Mouse (Mus musculus) hindbrain, postnatal 0 days (tissue): ENCODE measurements at regions not wholly inside any gene's neighbourhood (a gene's known extent, or its start where the extent isn't known, plus 50 kb on each side); places are given as distances from the start of the nearest gene placed in this dataset.

Source experiments
- ATAC-seq: fragments of 200-750 bp; cut with Nextera tagmentation; 2 replicates; pipeline ENCODE4 v1.8.0; 2017; ENCODE audit warnings: mild to moderate bottlenecking, moderate TSS enrichment, moderate library complexity
- DNase-seq: peaks from one replicate; pipeline ENCODE4 v3.0.0-alpha.2; 2015; ENCODE audit warnings: low spot score
- H3K27ac ChIP-seq: fragments of 300-500 bp; sonication (generic); 2 replicates; pipeline ENCODE4 v1.5.1; 2014; ENCODE audit warnings: mild to moderate bottlenecking
- H3K27me3 ChIP-seq: fragments of 300-500 bp; sonication (generic); 2 replicates; pipeline ENCODE4 v1.6.1; 2014; ENCODE audit warnings: low read length, mixed read lengths; ENCODE audit not compliant: insufficient read depth
- H3K36me3 ChIP-seq: fragments of 300-500 bp; sonication (generic); 2 replicates; pipeline ENCODE4 v1.6.1; 2014; ENCODE audit warnings: low read length, mixed read lengths; ENCODE audit not compliant: insufficient read depth
- H3K4me1 ChIP-seq: fragments of 300-500 bp; sonication (generic); 2 replicates; pipeline ENCODE4 v1.6.1; 2014; ENCODE audit warnings: antibody characterized with exemption, low read length, mixed read lengths; ENCODE audit not compliant: insufficient read depth
- H3K4me2 ChIP-seq: fragments of 300-500 bp; sonication (generic); 2 replicates; pipeline ENCODE4 v1.6.1; 2014; ENCODE audit warnings: low read depth, mild to moderate bottlenecking, low read length, moderate library complexity, mixed read lengths
- H3K4me3 ChIP-seq: fragments of 300-500 bp; sonication (generic); 2 replicates; pipeline ENCODE4 v1.5.1; 2014; ENCODE audit warnings: low read length
- H3K9ac ChIP-seq: fragments of 300-500 bp; sonication (generic); replicated peaks from 2 replicates; pipeline ENCODE4 v1.6.1; 2014; ENCODE audit warnings: mild to moderate bottlenecking, low read length, moderate library complexity, mixed read lengths
- H3K9me3 ChIP-seq: fragments of 300-500 bp; sonication (generic); 2 replicates; pipeline ENCODE4 v1.6.1; 2016; ENCODE audit warnings: low read length, mixed read lengths
- CTCF ChIP-seq: IDR thresholded peaks from 2 replicates; pipeline ENCODE4 v1.5.1; 2016; ENCODE audit warnings: antibody characterized with exemption, control low read depth, low read depth
- WGBS: fragments of 180-500 bp; shearing (Covaris S2); extraction: QIAGEN DNeasy Blood & Tissue Kit; methylation state at CpG from one replicate; pipeline ENCODE4 v1.1.7; 2014; 5-methylcytosine and 5-hydroxymethylcytosine counted together

GRCm38 (mm10) chr4:31411770-31412525 is 551.9 kb upstream of the Map3k7 start:
- no peak for ATAC-seq
- H3K36me3 ChIP-seq = no peaks in the 10 kb centered on the region
- no peak for DNase-seq
- TF ChIP-seq CTCF = no peak
- H3K4me3 ChIP-seq = no peak overlapping the region
- no peaks in the 10 kb centered on the region for H3K27me3 ChIP-seq
- WGBS = 83% methylated on average over 9 of the region's 9 CpGs
- H3K9me3 ChIP-seq = no peaks in the 10 kb centered on the region
- H3K4me2 ChIP-seq = no peak overlapping the region
- H3K27ac ChIP-seq = no peak overlapping the region
- no peaks in the 10 kb centered on the region for H3K4me1 ChIP-seq
- H3K9ac ChIP-seq = no peak overlapping the region

- H3K4me3 ChIP-seq = no peak overlapping the region
- no peak overlapping the region for H3K27ac ChIP-seq
- DNase-seq (no peak), ATAC-seq (no peak)
- WGBS = 94% methylated on average over 4 of the region's 4 CpGs
- H3K36me3 ChIP-seq = no peaks in the 10 kb centered on the region
- no peak for TF ChIP-seq CTCF
- H3K9ac ChIP-seq = no peak overlapping the region
- H3K4me2 ChIP-seq = no peak overlapping the region
- H3K4me1 ChIP-seq = no peaks in the 10 kb centered on the region
- no peaks in the 10 kb centered on the region for H3K27me3 ChIP-seq
- H3K9me3 ChIP-seq = no peaks in the 10 kb centered on the region
Observed at GRCm38 (mm10) chr4:31417161-31417560, 546.7 kb upstream of the Map3k7 start.

GRCm38 (mm10) chr4:31419240-31419639 is 544.7 kb upstream of the Map3k7 start:
- H3K27me3 ChIP-seq = no peaks in the 10 kb centered on the region
- H3K9ac ChIP-seq = no peak overlapping the region
- WGBS = 8% methylated on average over 6 of the region's 6 CpGs
- DNase-seq (peak; percentile 92), ATAC-seq (peak; percentile 79)
- H3K4me2 ChIP-seq = no peak overlapping the region
- TF ChIP-seq CTCF = peak; percentile 89
- H3K27ac ChIP-seq = no peak overlapping the region
- H3K36me3 ChIP-seq = no peaks in the 10 kb centered on the region
- no peak overlapping the region for H3K4me3 ChIP-seq
- no peaks in the 10 kb centered on the region for H3K9me3 ChIP-seq
- H3K4me1 ChIP-seq = no peaks in the 10 kb centered on the region

DNA sequence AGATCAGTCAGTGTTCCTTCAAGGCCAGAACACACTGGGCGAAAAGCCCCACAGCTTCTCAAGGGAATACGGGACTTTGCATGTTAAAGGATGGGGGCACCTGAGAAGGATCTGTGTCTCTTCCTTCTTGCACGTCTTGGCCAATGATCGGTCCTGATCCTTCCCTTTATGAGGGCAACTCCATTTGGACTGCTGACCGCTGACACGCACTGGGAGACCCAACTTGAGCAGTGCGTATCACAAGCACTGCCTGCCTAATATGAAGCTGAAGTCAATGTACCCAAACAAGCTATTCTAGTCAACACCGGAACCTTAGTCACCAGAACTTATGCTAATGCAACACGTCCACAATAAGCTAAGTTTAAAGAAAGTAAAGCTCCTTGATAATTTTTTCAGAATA is 543.7 kb upstream of the Map3k7 start:
- 88% methylated on average over 9 of the region's 9 CpGs for WGBS
- Histone ChIP-seq H3K4me2 (no peak overlapping the region), H3K4me3 (no peak overlapping the region), H3K9me3 (no peaks in the 10 kb centered on the region), H3K4me1 (no peaks in the 10 kb centered on the region), H3K27ac (no peak overlapping the region), H3K36me3 (no peaks in the 10 kb centered on the region), H3K27me3 (no peaks in the 10 kb centered on the region), H3K9ac (no peak overlapping the region)
- ATAC-seq (no peak), DNase-seq (no peak)
- TF ChIP-seq CTCF = no peak

DNA sequence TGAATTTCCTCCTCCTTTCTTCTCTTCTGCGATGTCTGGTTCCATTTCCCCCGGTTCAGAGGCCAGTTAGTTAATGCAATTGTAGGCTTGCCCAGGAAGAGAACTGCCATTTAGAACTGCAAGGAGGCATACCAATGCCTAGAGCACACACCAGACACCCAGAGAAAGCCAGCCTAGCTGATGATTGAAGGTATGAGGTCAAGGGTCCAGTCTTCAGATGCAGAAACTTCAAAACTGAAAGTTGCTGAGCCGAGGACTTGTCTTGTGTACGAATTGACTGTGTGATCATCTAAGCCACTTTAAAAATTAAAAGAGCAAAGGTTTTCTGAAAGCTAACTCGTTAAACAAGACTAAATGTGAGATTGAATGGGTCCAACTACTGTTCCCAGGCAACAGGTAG is 542.5 kb upstream of the Map3k7 start:
- H3K27ac ChIP-seq = no peak overlapping the region
- H3K4me2 ChIP-seq = no peak overlapping the region
- no peaks in the 10 kb centered on the region for H3K36me3 ChIP-seq
- no peaks in the 10 kb centered on the region for H3K9me3 ChIP-seq
- no peak overlapping the region for H3K9ac ChIP-seq
- DNase-seq = no peak
- WGBS = 80% methylated on average over 5 of the region's 5 CpGs
- no peak overlapping the region for H3K4me3 ChIP-seq
- TF ChIP-seq CTCF = no peak
- H3K27me3 ChIP-seq = no peaks in the 10 kb centered on the region
- no peak for ATAC-seq
- no peaks in the 10 kb centered on the region for H3K4me1 ChIP-seq

DNA sequence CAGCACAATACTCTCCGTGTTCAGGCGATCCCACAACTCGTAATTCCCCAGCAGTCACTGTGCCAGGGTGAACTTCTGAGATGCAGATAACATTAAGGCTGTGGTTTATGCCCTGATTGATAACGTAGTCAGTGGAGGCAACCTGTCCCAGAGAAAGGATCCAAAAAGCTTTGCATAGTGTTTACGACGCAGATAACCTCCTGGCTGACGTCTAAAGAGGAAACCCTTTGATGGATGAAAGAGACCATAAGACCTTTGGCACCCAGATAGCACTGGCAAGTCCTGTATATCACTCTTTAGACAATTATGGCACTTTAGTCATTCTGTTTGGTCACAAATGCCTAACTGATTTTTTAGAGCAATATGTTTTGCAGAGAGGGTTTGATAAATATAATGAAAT is 538.8 kb upstream of the Map3k7 start:
- no peaks in the 10 kb centered on the region for H3K27me3 ChIP-seq
- DNase-seq (no peak), ATAC-seq (no peak)
- no peaks in the 10 kb centered on the region for H3K36me3 ChIP-seq
- WGBS = 61% methylated on average over 7 of the region's 7 CpGs
- no peak overlapping the region for H3K4me2 ChIP-seq
- TF ChIP-seq CTCF = no peak
- H3K9me3 ChIP-seq = no peaks in the 10 kb centered on the region
- H3K4me3 ChIP-seq = no peak overlapping the region
- H3K27ac ChIP-seq = no peak overlapping the region
- H3K9ac ChIP-seq = no peak overlapping the region
- no peaks in the 10 kb centered on the region for H3K4me1 ChIP-seq

DNA sequence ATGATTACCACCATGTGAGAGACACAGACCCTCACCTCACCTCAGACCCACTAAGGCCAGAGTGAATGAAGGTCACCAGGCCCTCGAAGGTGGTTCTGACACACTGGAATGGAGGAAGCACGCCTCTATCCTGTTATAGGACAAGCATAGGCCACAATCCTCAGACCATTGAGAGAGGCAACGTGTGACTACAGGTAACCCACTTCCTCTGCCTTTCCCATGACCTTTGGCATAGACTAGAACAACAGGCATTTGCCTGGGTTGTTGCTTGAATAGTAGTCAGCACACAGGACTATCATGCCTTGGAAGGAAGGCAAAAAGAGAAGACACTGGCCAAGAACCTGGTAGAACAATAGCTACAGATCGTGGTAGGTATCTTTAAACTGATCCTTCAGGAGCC is 538.2 kb upstream of the Map3k7 start:
- Histone ChIP-seq H3K27me3 (no peaks in the 10 kb centered on the region), H3K27ac (no peak overlapping the region), H3K9ac (no peak overlapping the region), H3K9me3 (no peaks in the 10 kb centered on the region), H3K4me1 (no peaks in the 10 kb centered on the region), H3K4me3 (no peak overlapping the region), H3K4me2 (no peak overlapping the region), H3K36me3 (no peaks in the 10 kb centered on the region)
- DNase-seq = no peak
- ATAC-seq = no peak
- no peak for TF ChIP-seq CTCF
- 85% methylated on average over 4 of the region's 4 CpGs for WGBS
